Mouse (Mus musculus): ENCODE data around the gene Pon1.
A peak's percentile ranks its signal among the peaks of the same experiment; 100 is the strongest.

The Pon1 gene

GRCm38 (mm10) chr6:5134986-5135385 is 58.8 kb downstream of the Pon1 start:
- DNase-seq (ENCODE audit: low read depth): no peak

GRCm38 (mm10) chr6:5129364-5130093 is 64.2 kb downstream of the Pon1 start:
- peak; percentile 85 for DNase-seq (ENCODE audit: low read depth)

GRCm38 (mm10) chr6:5120229-5120628 is 73.5 kb downstream of the Pon1 start:
- no peak for DNase-seq (ENCODE audit: low read depth)

DNA sequence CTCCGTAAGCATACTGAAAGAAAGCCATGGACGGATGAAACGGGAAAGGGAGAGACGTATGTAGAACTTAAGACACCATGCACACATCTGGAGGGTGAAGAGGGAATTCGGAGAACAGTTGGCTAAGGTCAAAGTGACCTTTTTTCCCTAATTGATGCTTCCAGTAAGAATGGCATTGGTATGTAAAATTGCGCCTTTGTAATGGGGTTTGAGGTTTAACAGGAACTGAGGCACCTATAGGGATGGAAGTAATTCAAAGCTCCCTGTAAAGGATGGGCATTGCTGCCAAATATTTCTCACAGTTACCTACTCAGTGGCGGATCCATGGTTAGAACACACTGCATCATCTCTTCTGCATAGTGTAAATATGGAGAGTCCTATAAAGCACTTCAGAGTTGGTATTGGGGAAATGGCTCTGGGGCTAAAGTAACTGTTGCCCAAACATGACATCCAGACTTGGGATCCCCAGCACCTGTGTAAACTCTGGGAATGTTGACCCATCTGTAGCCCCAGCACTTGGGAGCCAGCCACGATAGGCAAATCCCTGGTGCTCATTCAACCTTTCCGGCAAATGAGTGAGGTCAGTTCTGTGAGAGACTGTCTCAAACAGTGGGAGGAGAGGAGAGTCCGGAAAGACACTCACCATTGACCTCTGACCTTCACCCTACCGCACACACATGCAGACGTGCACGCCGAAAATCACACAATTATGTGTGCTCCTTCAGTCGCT is 74.4 kb downstream of the Pon1 start:
- DNase-seq (ENCODE audit: low read depth): no peak

Data from NIH3T3 (cell line).